Comparison of ENCODE assay signal across 11 mouse cellular contexts in genomic region chr17:32097676-32098075, GRCm38 (mm10).
DNase-seq lines count a peak whose midpoint lies in the region.
"Had no signal": no experiment of that assay in that cellular context is flagged by ENCODE, and none has a peak within 500 bp of the region (broad histone marks: within the 10 kb centered on the region; RNA-seq: fewer than 3 reads in every experiment).

No protein-coding gene starts in this region.

- DNase-seq in ovary, adult 18-20 months (ENCODE audit: low spot score), result peak; percentile 36
- no peak for DNase-seq in ovary, postnatal 14 days (ENCODE audit: low spot score)
- DNase-seq in adrenal gland, postnatal 10 days, result peak; percentile 72
- peak; percentile 84 for DNase-seq in kidney, postnatal 14 days
- no peak for DNase-seq in heart, postnatal 14 days
- DNase-seq in lung, adult 18-20 months, result no peak
- DNase-seq in spleen, adult 12 weeks (ENCODE audit: low spot score), result no peak
- DNase-seq: cerebellum, adult 9-11 months; embryo, embryonic 11 days; lung, postnatal 4 days; right cerebral cortex, postnatal 25 days had no signal

- intact Hi-C loops in heart, postnatal 14 days (cut with DNase I), result no loop called here

Comparison
In these comparisons a context has a peak if more than half of its experiments do, and no peak if none do; other contexts are left out.
1. DNase-seq: peak in ovary, adult 18-20 months (single experiment), adrenal gland, postnatal 10 days (single experiment) and kidney, postnatal 14 days (single experiment); none in ovary, postnatal 14 days (single experiment), heart, postnatal 14 days (0 of 2), lung, adult 18-20 months (0 of 2) and spleen, adult 12 weeks (single experiment).